Mouse (Mus musculus) ES-E14 (cell line): ENCODE results near the gene Pomt2. TPM values are rescaled to one million over a fixed set of nuclear protein-coding genes. Genes with fewer than 3 reads are reported as not detected.

ENCODE experiments used
- DNase-seq: peaks from one replicate; pipeline ENCODE4 v3.0.0-alpha.2; 2013; ENCODE audit warnings: low read depth, low spot score
- H3K27ac ChIP-seq: 2 replicates; pipeline ENCODE4 v1.5.1; 2012; ENCODE audit warnings: low read depth, mild to moderate bottlenecking, low read length, moderate library complexity, mixed read lengths; ENCODE audit not compliant: poor library complexity, insufficient read depth, severe bottlenecking
- H3K36me3 ChIP-seq: 2 replicates; pipeline ENCODE4 v1.6.1; 2012; ENCODE audit warnings: mild to moderate bottlenecking, low read length, moderate library complexity, mixed read lengths; ENCODE audit not compliant: control insufficient read depth, poor library complexity, insufficient read depth, severe bottlenecking
- H3K4me1 ChIP-seq, 2 experiments: fragments of 150-350 bp in 1 of 2; sonication (generic) in 1 of 2; 2 replicates each; pipeline ENCODE4 v1.6.1; 2012; ENCODE audit warnings: low read length in 2 of 2, mild to moderate bottlenecking in 1 of 2, mixed read lengths in 1 of 2; ENCODE audit not compliant: control insufficient read depth in 2 of 2, insufficient read depth in 2 of 2, poor library complexity in 1 of 2
- H3K4me3 ChIP-seq, 2 experiments: fragments of 150-350 bp in 1 of 2; sonication (generic) in 1 of 2; 2 replicates each; pipeline ENCODE4 v1.5.1; 2012; ENCODE audit warnings: low read length in 2 of 2, low read depth in 1 of 2, mild to moderate bottlenecking in 1 of 2, mixed read lengths in 1 of 2; ENCODE audit not compliant: insufficient read depth in 1 of 2, poor library complexity in 1 of 2, severe bottlenecking in 1 of 2
- H3K9ac ChIP-seq: 2 replicates; pipeline ENCODE4 v1.6.1; 2012; ENCODE audit warnings: low read depth, mild to moderate bottlenecking, low read length, mixed read lengths; ENCODE audit not compliant: poor library complexity, insufficient read depth, severe bottlenecking
- H3K9me3 ChIP-seq: fragments of 150-350 bp; sonication (generic); 2 replicates; pipeline ENCODE4 v1.6.1; 2012; ENCODE audit warnings: low read depth, mild to moderate bottlenecking, low read length; ENCODE audit not compliant: control insufficient read depth, insufficient read depth
- CHD2 ChIP-seq: IDR thresholded peaks from 2 replicates; pipeline ENCODE4 v1.6.1; 2014; ENCODE audit warnings: mild to moderate bottlenecking, low read depth, low read length, inconsistent platforms
- HCFC1 ChIP-seq: IDR thresholded peaks from 2 replicates; pipeline ENCODE4 v1.6.1; 2012; ENCODE audit warnings: low read length, inconsistent platforms, borderline replicate concordance; ENCODE audit not compliant: insufficient read depth
- MAFK ChIP-seq: IDR thresholded peaks from 2 replicates; pipeline ENCODE4 v1.6.1; 2014; ENCODE audit warnings: mild to moderate bottlenecking, low read depth, low read length, inconsistent platforms; ENCODE audit not compliant: insufficient read depth
- ZC3H11A ChIP-seq: IDR thresholded peaks from 2 replicates; pipeline ENCODE4 v1.6.1; 2012; ENCODE audit warnings: low read depth, mild to moderate bottlenecking, inconsistent platforms, low read length, borderline replicate concordance
- ZNF384 ChIP-seq: IDR thresholded peaks from 2 replicates; pipeline ENCODE4 v1.6.1; 2012; ENCODE audit warnings: low read depth, low read length, inconsistent platforms
- in situ Hi-C, 2 experiments: fragments of 600-800 bp; cut with MboI; formaldehyde crosslinking; loops; one replicate each; pipeline ENCODE4 v1.15.1; 2025; ENCODE audit warnings: low sequenced_read_pairs in 2 of 2, inconsistent platforms in 1 of 2; ENCODE audit not compliant: unreplicated experiment in 2 of 2
- total RNA-seq: library from RNA; depleted of rRNA; stranded (reverse); fragments of 300-350 nt; gene quantifications from 2 replicates; pipeline ENCODE4 v1.2.3, GENCODE M21; 2012

Pomt2 gene
- total RNA-seq, 1 experiment: 23.9 TPM

GRCm38 (mm10) chr12:87177631-87178030, 29.9 kb upstream of the Pomt2 start:
- peaks cover 13% of the 10 kb centered on the region for H3K36me3 ChIP-seq
- no peak for DNase-seq
- no peak overlapping the region for H3K27ac ChIP-seq
- H3K9ac ChIP-seq: no peak overlapping the region
- H3K4me1 ChIP-seq: no peaks in the 10 kb centered on the region
- no peak overlapping the region for H3K4me3 ChIP-seq
- TF ChIP-seq ZNF384 (no peak), HCFC1 (no peak), ZC3H11A (no peak), CHD2 (no peak), MAFK (no peak)
- in situ Hi-C loops: no loop called here
- H3K9me3 ChIP-seq: no peaks in the 10 kb centered on the region

- H3K9ac ChIP-seq: no peak overlapping the region
- peaks cover 21% of the 10 kb centered on the region for H3K36me3 ChIP-seq
- H3K27ac ChIP-seq: no peak overlapping the region
- no peaks in the 10 kb centered on the region for H3K4me1 ChIP-seq
- no peak for DNase-seq
- in situ Hi-C loops: no loop called here
- no peak for TF ChIP-seq HCFC1
- no peak for TF ChIP-seq MAFK
- no peak for TF ChIP-seq ZC3H11A
- TF ChIP-seq ZNF384: no peak
- no peak for TF ChIP-seq CHD2
- H3K4me3 ChIP-seq: no peak overlapping the region
- no peaks in the 10 kb centered on the region for H3K9me3 ChIP-seq
These were observed 27.6 kb upstream of the Pomt2 start for GRCm38 (mm10) chr12:87175194-87175946.

DNA sequence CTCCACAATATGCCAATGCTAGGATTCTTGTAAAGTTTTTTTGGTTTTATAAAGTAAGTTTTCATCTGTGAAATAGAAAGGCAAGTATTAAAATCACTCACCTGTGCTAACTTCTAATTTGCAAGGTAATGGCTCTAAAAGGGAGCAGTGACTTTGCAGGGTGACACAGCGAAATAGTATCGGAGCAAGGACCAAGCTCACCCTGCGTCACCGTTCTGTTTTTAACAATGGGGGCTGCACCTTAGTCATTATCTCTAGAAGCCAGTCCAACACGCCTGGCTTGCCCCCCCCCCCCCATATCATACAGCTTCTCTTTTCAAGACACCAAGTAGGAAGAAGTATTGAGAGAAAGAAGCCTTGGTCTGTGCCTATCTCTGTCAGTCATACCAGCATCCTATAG, 13.0 kb upstream of the Pomt2 start:
- DNase-seq: no peak
- no peaks in the 10 kb centered on the region for H3K9me3 ChIP-seq
- H3K36me3 ChIP-seq: no peaks in the 10 kb centered on the region
- TF ChIP-seq MAFK: no peak
- TF ChIP-seq HCFC1: no peak
- no peak for TF ChIP-seq ZNF384
- no peak for TF ChIP-seq CHD2
- no peak overlapping the region for H3K9ac ChIP-seq
- in situ Hi-C loops: no loop called here
- H3K4me1 ChIP-seq: no peaks in the 10 kb centered on the region; a peak in 1 of 4 replicates
- H3K4me3 ChIP-seq: no peak overlapping the region
- no peak overlapping the region for H3K27ac ChIP-seq

DNA sequence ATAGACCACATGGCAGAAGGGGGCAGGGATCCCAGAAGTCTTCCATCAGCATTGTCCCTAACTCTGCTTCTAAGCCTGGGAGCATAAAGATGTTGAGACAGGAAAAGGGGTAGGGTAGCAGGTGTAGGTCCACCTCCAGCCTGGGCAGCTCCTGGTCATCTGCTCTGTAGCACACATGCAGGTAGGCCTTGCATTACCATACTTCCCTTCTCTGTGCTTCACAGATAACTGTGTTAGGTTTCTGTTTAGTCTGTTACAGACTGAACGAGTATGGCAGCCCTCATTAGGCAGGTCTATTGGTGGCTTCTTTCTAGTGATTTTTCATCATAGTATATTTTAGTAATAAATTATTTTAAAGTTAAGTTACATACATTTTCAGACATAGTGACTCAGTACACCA, 12.5 kb upstream of the Pomt2 start:
- TF ChIP-seq ZC3H11A: no peak
- no peak for TF ChIP-seq HCFC1
- TF ChIP-seq MAFK: no peak
- no peak for TF ChIP-seq ZNF384
- no peak for TF ChIP-seq CHD2
- Histone ChIP-seq H3K36me3 (no peaks in the 10 kb centered on the region), H3K4me1 (no peaks in the 10 kb centered on the region; a peak in 1 of 4 replicates), H3K9me3 (no peaks in the 10 kb centered on the region), H3K27ac (no peak overlapping the region), H3K4me3 (no peak overlapping the region), H3K9ac (no peak overlapping the region)
- in situ Hi-C loops: no loop called here
- no peak for DNase-seq

GRCm38 (mm10) chr12:87158099-87158498, 10.3 kb upstream of the Pomt2 start:
- DNase-seq: no peak
- H3K4me1 ChIP-seq: no peaks in the 10 kb centered on the region; a peak in 1 of 4 replicates
- no peak overlapping the region for H3K9ac ChIP-seq
- TF ChIP-seq MAFK (no peak), HCFC1 (no peak), ZC3H11A (no peak), CHD2 (no peak)
- no peak overlapping the region for H3K27ac ChIP-seq
- no peaks in the 10 kb centered on the region for H3K36me3 ChIP-seq
- in situ Hi-C loops: no loop called here
- H3K9me3 ChIP-seq: no peaks in the 10 kb centered on the region
- H3K4me3 ChIP-seq: no peak overlapping the region
